Mouse (Mus musculus): ENCODE results near the gene Car15. TPM values are rescaled to one million over a fixed set of nuclear protein-coding genes. Genes with fewer than 3 reads are reported as not detected.

Gene Car15
- total RNA-seq, 1 experiment = 2.4 TPM

GRCm38 (mm10) chr16:17849486-17849885, 11.3 kb upstream of the Car15 start:
- peaks cover 32% of the 10 kb centered on the region for H3K36me3 ChIP-seq (ENCODE audit: control insufficient read depth, insufficient read depth, low read length, poor library complexity, severe bottlenecking)
- in situ Hi-C loops (cut with MboI; ENCODE audit: low sequenced_read_pairs in 2 of 2, unreplicated experiment in 2 of 2) = no loop called here

GRCm38 (mm10) chr16:17848928-17849327, 10.8 kb upstream of the Car15 start:
- H3K36me3 ChIP-seq (ENCODE audit: control insufficient read depth, insufficient read depth, low read length, poor library complexity, severe bottlenecking) = peaks cover 37% of the 10 kb centered on the region
- DNase-seq (ENCODE audit: low read depth, low spot score) = no peak
- no peaks in the 10 kb centered on the region for H3K4me1 ChIP-seq (ENCODE audit: control insufficient read depth in 2 of 2, insufficient read depth in 2 of 2, low read length in 2 of 2, poor library complexity in 1 of 2)
- no peak overlapping the region for H3K9ac ChIP-seq (ENCODE audit: insufficient read depth, low read depth, low read length, poor library complexity, severe bottlenecking)
- no peaks in the 10 kb centered on the region for H3K9me3 ChIP-seq (ENCODE audit: control insufficient read depth, insufficient read depth, low read depth, low read length)
- TF ChIP-seq CHD2 (IDR thresholded peaks at IDR 0.05; ENCODE audit: low read depth, low read length) = no peak
- no peak for TF ChIP-seq ZNF384 (IDR thresholded peaks at IDR 0.05; ENCODE audit: low read depth, low read length)
- no peak for TF ChIP-seq MAFK (IDR thresholded peaks at IDR 0.05; ENCODE audit: insufficient read depth, low read depth, low read length)
- no peak for TF ChIP-seq HCFC1 (IDR thresholded peaks at IDR 0.05; ENCODE audit: borderline replicate concordance, insufficient read depth, low read length)
- no peak for TF ChIP-seq ZC3H11A (IDR thresholded peaks at IDR 0.05; ENCODE audit: borderline replicate concordance, low read depth, low read length)
- no peak overlapping the region for H3K4me3 ChIP-seq (ENCODE audit: insufficient read depth in 1 of 2, low read depth in 1 of 2, low read length in 2 of 2, poor library complexity in 1 of 2, severe bottlenecking in 1 of 2)
- H3K27ac ChIP-seq (ENCODE audit: insufficient read depth, low read depth, low read length, poor library complexity, severe bottlenecking) = no peak overlapping the region
- in situ Hi-C loops (cut with MboI; ENCODE audit: low sequenced_read_pairs in 2 of 2, unreplicated experiment in 2 of 2) = no loop called here

More at GRCm38 (mm10) chr16:17849486-17849885, 11.3 kb upstream of the Car15 start:
- Histone ChIP-seq H3K27ac (ENCODE audit: insufficient read depth, low read depth, low read length, poor library complexity, severe bottlenecking) (no peak overlapping the region), H3K4me3 (ENCODE audit: insufficient read depth in 1 of 2, low read depth in 1 of 2, low read length in 2 of 2, poor library complexity in 1 of 2, severe bottlenecking in 1 of 2) (no peak overlapping the region), H3K9me3 (ENCODE audit: control insufficient read depth, insufficient read depth, low read depth, low read length) (no peaks in the 10 kb centered on the region), H3K9ac (ENCODE audit: insufficient read depth, low read depth, low read length, poor library complexity, severe bottlenecking) (no peak overlapping the region), H3K4me1 (ENCODE audit: control insufficient read depth in 2 of 2, insufficient read depth in 2 of 2, low read length in 2 of 2, poor library complexity in 1 of 2) (no peaks in the 10 kb centered on the region)
- no peak for DNase-seq (ENCODE audit: low read depth, low spot score)
- TF ChIP-seq HCFC1 (IDR thresholded peaks at IDR 0.05; ENCODE audit: borderline replicate concordance, insufficient read depth, low read length) (no peak), ZC3H11A (IDR thresholded peaks at IDR 0.05; ENCODE audit: borderline replicate concordance, low read depth, low read length) (no peak), MAFK (IDR thresholded peaks at IDR 0.05; ENCODE audit: insufficient read depth, low read depth, low read length) (no peak), CHD2 (IDR thresholded peaks at IDR 0.05; ENCODE audit: low read depth, low read length) (no peak), ZNF384 (IDR thresholded peaks at IDR 0.05; ENCODE audit: low read depth, low read length) (no peak)

DNA sequence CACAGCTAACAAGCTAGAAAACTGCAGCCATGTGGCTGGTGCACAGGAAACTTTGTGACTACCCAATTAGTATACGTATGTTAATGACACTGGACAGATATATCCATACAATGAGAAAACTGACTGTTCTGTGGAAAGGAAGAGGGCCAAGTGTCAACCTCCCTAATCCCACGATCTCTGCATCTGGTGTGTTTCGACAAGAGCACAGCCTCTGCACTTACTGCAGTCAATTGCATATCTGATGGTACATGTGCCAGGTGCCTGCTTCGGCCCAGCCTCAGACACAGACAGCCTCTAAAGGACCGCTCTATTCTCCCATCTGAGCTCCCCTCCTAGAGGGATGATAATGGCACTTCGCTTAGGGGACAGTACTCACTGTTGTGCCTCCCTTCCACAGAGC, 10.3 kb upstream of the Car15 start:
- in situ Hi-C loops (cut with MboI; ENCODE audit: low sequenced_read_pairs in 2 of 2, unreplicated experiment in 2 of 2) = no loop called here
- Histone ChIP-seq H3K9me3 (ENCODE audit: control insufficient read depth, insufficient read depth, low read depth, low read length) (no peaks in the 10 kb centered on the region), H3K36me3 (ENCODE audit: control insufficient read depth, insufficient read depth, low read length, poor library complexity, severe bottlenecking) (peaks cover 41% of the 10 kb centered on the region), H3K9ac (ENCODE audit: insufficient read depth, low read depth, low read length, poor library complexity, severe bottlenecking) (no peak overlapping the region), H3K4me1 (ENCODE audit: control insufficient read depth in 2 of 2, insufficient read depth in 2 of 2, low read length in 2 of 2, poor library complexity in 1 of 2) (no peaks in the 10 kb centered on the region), H3K27ac (ENCODE audit: insufficient read depth, low read depth, low read length, poor library complexity, severe bottlenecking) (no peak overlapping the region), H3K4me3 (ENCODE audit: insufficient read depth in 1 of 2, low read depth in 1 of 2, low read length in 2 of 2, poor library complexity in 1 of 2, severe bottlenecking in 1 of 2) (no peak overlapping the region)
- TF ChIP-seq CHD2 (IDR thresholded peaks at IDR 0.05; ENCODE audit: low read depth, low read length) (no peak), HCFC1 (IDR thresholded peaks at IDR 0.05; ENCODE audit: borderline replicate concordance, insufficient read depth, low read length) (no peak), MAFK (IDR thresholded peaks at IDR 0.05; ENCODE audit: insufficient read depth, low read depth, low read length) (no peak), ZNF384 (IDR thresholded peaks at IDR 0.05; ENCODE audit: low read depth, low read length) (no peak), ZC3H11A (IDR thresholded peaks at IDR 0.05; ENCODE audit: borderline replicate concordance, low read depth, low read length) (no peak)
- no peak for DNase-seq (ENCODE audit: low read depth, low spot score)

DNA sequence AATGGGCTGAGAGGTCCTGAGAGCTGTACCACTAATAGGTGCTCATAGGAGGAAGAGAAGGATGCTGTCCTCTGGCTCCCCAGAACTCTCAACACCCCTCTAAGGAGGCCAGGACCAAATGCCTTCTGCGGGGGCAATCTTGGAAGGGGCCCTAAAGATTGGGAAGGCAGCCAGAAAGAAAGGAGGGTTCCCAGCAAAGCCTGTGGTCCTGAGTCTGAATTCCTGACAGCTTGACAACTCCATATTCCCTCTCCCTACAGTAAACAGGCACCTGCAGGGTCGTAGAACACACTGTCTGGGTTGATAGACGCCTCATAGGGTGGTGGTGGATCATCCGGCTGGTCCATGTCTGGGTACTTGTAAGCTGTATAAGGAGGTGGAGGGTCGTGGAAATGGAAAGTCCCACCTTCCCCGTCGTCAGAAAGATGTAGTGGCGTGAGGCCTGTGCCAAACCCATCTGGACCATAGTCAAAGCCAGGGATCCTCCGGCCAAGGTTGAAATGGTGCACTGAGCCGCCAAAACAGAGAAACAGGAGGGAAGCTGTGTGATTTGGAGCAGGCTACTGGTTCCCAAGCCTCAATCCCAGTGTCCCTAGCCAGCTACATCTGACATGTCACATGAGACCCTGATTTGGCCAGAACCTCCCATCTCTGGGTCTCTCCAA, 5.7 kb upstream of the Car15 start:
- Histone ChIP-seq H3K4me3 (ENCODE audit: insufficient read depth in 1 of 2, low read depth in 1 of 2, low read length in 2 of 2, poor library complexity in 1 of 2, severe bottlenecking in 1 of 2) (no peak overlapping the region), H3K36me3 (ENCODE audit: control insufficient read depth, insufficient read depth, low read length, poor library complexity, severe bottlenecking) (peaks cover 48% of the 10 kb centered on the region), H3K9me3 (ENCODE audit: control insufficient read depth, insufficient read depth, low read depth, low read length) (no peaks in the 10 kb centered on the region), H3K9ac (ENCODE audit: insufficient read depth, low read depth, low read length, poor library complexity, severe bottlenecking) (no peak overlapping the region), H3K4me1 (ENCODE audit: control insufficient read depth in 2 of 2, insufficient read depth in 2 of 2, low read length in 2 of 2, poor library complexity in 1 of 2) (no peaks in the 10 kb centered on the region), H3K27ac (ENCODE audit: insufficient read depth, low read depth, low read length, poor library complexity, severe bottlenecking) (no peak overlapping the region)
- in situ Hi-C loops (cut with MboI; ENCODE audit: low sequenced_read_pairs in 2 of 2, unreplicated experiment in 2 of 2) = no loop called here
- no peak for DNase-seq (ENCODE audit: low read depth, low spot score)
- TF ChIP-seq ZC3H11A (IDR thresholded peaks at IDR 0.05; ENCODE audit: borderline replicate concordance, low read depth, low read length) (no peak), MAFK (IDR thresholded peaks at IDR 0.05; ENCODE audit: insufficient read depth, low read depth, low read length) (no peak), ZNF384 (IDR thresholded peaks at IDR 0.05; ENCODE audit: low read depth, low read length) (no peak), CHD2 (IDR thresholded peaks at IDR 0.05; ENCODE audit: low read depth, low read length) (no peak), HCFC1 (IDR thresholded peaks at IDR 0.05; ENCODE audit: borderline replicate concordance, insufficient read depth, low read length) (no peak)
